Mouse (Mus musculus) spleen, adult 2 months (tissue): Measurements from ENCODE around the gene Yars.

Experiments used
- CTCF ChIP-seq: fragments of 200-500 bp; IDR thresholded peaks from 2 replicates; pipeline ENCODE4 v1.5.1; 2011; ENCODE audit warnings: mild to moderate bottlenecking, inconsistent platforms; ENCODE audit not compliant: insufficient read depth, insufficient read length, insufficient replicate concordance; ENCODE audit errors: extremely low read depth
- POLR2A ChIP-seq: fragments of 200-500 bp; IDR thresholded peaks from 2 replicates; pipeline ENCODE4 v1.6.1; 2011; ENCODE audit warnings: low read depth, low read length, inconsistent platforms

- TF ChIP-seq CTCF (no peak), POLR2A (no peak)
Observed at GRCm38 (mm10) chr4:129237843-129238441, 48.4 kb downstream of the Yars start.
